Mouse (Mus musculus) heart, adult 10 weeks (tissue): ENCODE data around the gene Dusp28. TPM values are rescaled to one million over a fixed set of nuclear protein-coding genes. Genes with fewer than 3 reads are reported as not detected.

ENCODE experiments used
- polyA plus RNA-seq: library from polyadenylated mRNA; stranded (reverse); fragments of 350-450 nt; fragmentation: Illumina TruSeq; extraction: RNeasy Lipid Tissue Mini Kit (QIAGEN cat#74804); gene quantifications from one replicate; pipeline ENCODE4 v1.2.3, GENCODE M21; 2014; ENCODE audit warnings: low read depth, low replicate concordance

Gene Dusp28
- 25.0 TPM for polyA plus RNA-seq

DNA sequence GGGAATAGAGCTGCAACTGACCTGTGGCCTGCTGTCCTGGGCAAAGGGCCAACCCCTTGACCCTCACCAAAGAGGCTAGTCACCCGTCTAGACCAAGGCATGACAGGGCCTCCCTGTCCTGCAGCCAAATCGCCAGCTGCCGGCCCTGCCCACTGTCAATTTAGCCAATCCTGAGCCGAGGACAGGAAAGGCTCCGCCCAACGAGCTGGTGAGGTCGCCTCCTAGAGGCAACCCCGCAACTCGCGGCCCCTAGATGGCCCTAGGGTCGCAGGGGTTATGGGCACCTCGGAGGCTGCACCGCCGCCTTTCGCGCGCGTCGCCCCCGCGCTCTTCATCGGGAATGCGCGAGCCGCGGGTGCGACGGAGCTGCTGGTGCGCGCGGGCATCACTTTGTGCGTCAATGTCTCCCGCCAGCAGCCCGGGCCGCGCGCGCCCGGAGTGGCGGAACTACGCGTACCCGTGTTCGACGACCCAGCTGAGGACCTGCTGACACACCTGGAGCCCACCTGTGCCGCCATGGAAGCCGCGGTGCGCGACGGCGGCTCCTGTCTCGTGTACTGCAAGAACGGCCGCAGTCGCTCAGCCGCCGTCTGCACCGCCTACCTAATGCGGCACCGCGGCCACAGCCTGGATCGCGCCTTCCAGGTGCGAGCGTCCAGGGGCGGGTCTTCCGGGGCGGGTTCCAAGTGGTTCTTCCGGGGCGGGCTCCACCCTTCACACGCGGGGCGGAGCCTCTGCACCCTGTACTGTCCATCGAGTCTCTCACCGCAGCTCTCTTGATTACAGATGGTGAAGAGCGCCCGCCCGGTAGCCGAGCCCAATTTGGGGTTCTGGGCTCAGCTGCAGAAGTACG lies at the start of gene Dusp28:
Gene Dusp28, plus strand, starts transcription at position 203 of the 853 bp plus-strand sequence.

DNA sequence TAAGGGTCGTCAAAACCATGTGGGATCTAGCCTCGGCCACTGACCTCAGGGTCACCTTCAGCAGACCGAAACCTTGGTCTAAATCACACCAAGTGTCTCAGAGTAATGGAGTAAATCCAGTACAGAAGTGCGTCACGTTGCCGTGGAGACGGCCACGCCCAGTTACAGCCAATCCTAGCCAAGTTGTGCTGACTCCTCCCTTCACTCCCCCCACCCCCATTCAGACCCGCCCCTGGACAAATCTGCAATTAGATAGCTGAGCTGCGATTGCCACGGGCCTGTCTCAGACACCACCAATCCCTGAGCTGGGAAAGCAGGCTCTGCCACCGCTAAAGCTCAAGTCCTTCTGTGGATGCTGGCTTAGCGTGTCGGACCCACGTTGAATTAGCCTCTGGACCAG lies 4.0 kb upstream of the Dusp28 start, which contains the start of gene Ankmy1:
Gene Ankmy1, minus strand, starts transcription at position 121 of the 400 bp plus-strand sequence.

DNA sequence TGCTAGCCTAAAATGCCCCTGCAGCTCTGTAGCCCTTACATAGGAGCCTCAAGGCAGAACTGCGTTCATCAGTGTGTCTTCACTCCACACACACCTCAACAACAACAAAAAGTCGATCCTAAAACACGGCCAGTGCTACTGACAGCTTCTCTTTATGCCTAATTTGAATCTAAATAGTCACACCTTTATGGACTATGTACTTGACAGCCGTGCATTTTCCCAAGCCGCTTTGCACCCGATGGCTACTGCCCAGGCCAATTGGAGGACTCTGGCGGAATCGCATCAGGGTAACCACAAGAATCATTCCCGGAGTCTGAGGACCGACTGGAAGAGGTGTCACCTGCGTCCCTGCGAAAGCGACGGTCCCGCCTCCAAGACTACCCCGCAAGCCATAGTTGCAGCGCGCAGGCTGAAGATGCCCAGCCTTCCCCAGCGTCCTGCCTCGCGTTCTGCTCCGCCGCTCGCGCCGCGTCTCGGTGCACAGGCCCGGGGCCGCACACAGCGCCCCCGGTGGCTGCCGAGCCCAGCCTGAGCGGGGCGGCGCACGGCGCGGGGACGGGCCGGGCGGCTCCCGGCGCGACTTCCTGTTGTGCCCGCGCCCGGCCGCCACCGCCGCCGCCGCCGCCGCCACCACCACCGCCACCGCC lies 3.6 kb downstream of the Dusp28 start, which contains the start of gene Rnpepl1:
Gene Rnpepl1, plus strand, starts transcription at position 545 of the 647 bp plus-strand sequence.

DNA sequence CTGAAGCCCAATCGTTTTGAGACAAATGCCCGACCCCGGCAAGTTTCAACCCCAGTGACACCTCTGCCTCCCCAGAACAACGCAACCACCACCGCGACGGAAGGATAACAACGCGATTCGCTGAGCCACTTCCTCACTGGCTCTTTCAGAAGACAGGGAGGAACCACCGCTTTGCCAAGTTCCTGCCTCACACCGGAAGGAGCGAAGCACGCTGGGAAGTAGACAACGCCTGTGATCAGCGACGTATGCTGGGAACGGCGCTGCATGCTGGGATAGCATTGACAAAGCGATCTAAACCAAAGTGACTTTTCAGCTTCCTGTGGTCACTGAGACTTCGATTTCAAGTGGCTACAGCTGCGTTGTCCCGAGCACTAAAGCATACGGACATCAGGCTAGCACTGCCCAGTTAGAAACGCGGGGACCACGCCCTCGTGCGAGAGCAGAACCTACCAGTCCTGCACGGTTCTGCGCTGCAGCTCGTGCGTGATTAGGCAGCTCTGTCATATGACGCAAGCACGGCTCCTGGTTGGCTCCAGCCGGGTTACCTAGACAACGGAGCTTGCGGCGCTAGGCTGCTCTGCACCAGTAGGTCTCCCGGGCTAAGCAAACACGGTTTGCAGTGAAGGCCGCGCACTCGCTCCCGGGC lies 27.5 kb downstream of the Dusp28 start, which contains the start of gene Capn10:
Gene Capn10, plus strand, starts transcription at position 195 of the 646 bp plus-strand sequence.

DNA sequence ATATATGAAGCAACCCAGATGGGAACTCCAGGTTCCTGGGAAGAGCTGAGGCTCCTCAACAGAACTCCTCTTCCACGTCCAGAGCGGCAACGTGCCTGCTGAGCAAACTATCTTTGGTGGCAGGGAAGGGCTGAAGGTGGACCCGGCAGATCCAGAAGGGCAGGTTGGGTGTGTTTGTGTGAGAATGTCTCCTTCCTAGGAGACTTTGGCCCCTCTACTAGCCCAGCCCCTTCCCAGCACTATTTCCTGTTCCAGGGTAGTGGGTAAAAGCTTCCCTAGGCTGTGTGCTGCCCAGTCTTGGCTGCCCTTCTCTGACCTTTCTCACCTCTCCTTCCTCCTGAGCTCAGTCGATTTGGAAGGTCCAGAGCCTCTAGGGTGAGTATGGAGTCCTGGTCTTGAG lies 43.8 kb downstream of the Dusp28 start, which contains the start of gene Gpr35:
Gene Gpr35, plus strand, starts transcription at position 259 of the 400 bp plus-strand sequence.

Other genes with a start within 250 kb of the Dusp28 start
- 220 TPM for gene Gpc1, start 75.3 kb upstream of the Dusp28 start, polyA plus RNA-seq
- not detected for gene Ankmy1, start 4.1 kb upstream of the Dusp28 start, polyA plus RNA-seq
- gene Rnpepl1, start 3.8 kb downstream of the Dusp28 start, polyA plus RNA-seq, result 54.9 TPM
- 6.3 TPM for gene Capn10, start 27.4 kb downstream of the Dusp28 start, polyA plus RNA-seq
- gene Gpr35, start 43.9 kb downstream of the Dusp28 start, polyA plus RNA-seq, result 0.52 TPM
- gene Aqp12, start 99.4 kb downstream of the Dusp28 start, polyA plus RNA-seq, result not detected
- 2.0 TPM for gene Kif1a, start 195.0 kb downstream of the Dusp28 start, polyA plus RNA-seq
- gene Agxt, start 228.3 kb downstream of the Dusp28 start, polyA plus RNA-seq, result not detected